Mouse (Mus musculus) layer of hippocampus, adult 8-10 months (tissue): Measurements from ENCODE around the gene Dlec1. TPM values are rescaled to one million over a fixed set of nuclear protein-coding genes. Genes with fewer than 3 reads are reported as not detected.

Experiments used
- DNase-seq, 2 experiments: peaks; one replicate each; pipeline ENCODE4 v3.0.0; 2022; ENCODE audit warnings: low spot score in 2 of 2
- total RNA-seq, 4 experiments: library from RNA; stranded (reverse); gene quantifications; 2 replicates each; pipeline ENCODE4 v1.2.4; 2022

Dlec1 gene
- total RNA-seq: 10 to 100 TPM in 1 of 4 experiments, 1 to 10 TPM in 3; 2.9 to 10.3 (median 3.9) TPM

DNA sequence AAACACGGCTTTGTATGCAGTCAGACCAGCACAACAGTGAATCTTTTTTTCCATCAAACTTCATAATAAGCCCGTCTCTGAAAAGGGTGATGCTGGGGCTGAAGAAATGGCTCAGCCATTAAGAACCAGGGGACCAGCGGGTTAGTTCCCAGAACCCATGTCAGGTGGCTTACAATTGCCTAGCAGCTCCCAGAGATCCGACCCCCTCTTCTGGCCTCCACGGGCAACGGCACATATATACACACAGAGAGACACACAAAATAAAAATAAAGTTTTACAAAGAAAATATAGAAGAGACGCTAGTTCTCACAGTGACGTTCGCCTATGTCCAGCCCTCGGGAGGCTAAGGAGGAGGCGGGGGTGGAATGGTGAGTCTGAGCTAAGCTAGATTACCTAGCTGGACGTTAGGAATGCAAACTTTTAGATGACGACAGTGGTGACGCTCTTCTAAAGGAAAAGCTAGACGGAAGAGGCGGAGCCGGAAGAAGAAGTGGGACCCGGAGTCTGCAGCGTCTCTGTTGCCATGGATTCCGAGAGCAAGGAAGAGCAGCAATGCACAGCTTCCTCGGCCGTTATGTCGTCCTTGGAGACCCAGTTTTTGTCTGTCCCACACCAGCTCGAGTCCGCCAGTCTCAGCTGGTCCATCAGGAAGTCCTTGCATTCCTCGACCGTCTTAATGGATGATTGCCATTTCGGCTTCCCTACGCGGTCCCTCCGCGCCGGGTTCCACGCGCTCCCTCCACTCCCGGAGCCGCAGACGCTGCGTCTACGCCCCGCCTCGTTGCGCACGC lies at the start of gene Dlec1:
Gene Dlec1 (plus strand): TSS at position 487 of the 791 bp plus-strand sequence.
- peak; percentile 75 to 76 for DNase-seq

DNA sequence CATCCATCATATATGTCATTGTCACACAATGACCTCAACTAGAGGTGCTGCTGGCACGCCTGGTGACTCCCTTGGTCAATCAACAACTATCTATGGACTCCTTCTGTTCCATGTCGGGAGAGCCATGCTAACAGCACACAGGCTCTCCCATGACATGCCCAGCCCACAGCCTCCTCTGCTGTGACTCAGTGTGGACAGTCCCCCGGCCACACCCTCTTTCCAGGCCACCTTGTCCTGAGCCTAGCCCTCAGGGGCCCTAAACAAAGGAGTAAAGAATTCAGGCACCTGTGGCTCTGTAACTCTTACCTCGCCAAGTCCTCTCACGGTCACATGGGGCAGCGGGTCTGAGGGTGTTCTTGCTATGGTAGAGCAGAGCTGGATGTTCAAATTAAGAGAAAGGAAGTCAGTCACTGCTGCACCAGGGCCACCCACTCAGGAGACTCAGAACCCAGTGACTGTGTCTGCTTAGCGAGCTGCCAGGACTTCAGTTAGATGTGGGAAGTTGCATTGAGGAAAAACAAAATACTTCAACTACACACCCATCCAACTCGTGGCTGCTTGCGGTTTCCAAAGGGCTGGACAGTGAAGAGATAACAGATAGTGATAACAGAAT lies 48.2 kb upstream of the Dlec1 start:
- no peak for DNase-seq

DNA sequence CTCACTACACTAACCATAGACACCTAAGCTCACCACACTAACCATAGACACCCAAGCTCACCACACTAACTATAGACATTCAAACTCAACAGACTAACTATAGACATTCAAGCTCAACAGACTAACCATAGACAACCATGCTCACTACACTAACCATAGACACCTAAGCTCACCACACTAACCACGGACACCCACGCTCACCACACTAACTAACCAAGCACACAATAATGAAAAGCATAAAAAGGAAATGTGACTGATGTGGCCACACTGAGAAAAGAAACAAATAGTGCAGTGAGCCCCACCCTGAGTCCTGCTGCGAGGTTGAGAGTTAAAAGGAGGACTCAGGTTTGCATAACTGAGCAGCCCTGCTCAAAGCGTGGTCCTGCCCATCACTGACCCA lies 46.9 kb upstream of the Dlec1 start:
- no peak for DNase-seq

- no peak for DNase-seq
These were observed 44.0 kb upstream of the Dlec1 start for GRCm38 (mm10) chr9:119058245-119058644.

- no peak for DNase-seq
These were observed 41.6 kb upstream of the Dlec1 start for GRCm38 (mm10) chr9:119060701-119061100.

DNA sequence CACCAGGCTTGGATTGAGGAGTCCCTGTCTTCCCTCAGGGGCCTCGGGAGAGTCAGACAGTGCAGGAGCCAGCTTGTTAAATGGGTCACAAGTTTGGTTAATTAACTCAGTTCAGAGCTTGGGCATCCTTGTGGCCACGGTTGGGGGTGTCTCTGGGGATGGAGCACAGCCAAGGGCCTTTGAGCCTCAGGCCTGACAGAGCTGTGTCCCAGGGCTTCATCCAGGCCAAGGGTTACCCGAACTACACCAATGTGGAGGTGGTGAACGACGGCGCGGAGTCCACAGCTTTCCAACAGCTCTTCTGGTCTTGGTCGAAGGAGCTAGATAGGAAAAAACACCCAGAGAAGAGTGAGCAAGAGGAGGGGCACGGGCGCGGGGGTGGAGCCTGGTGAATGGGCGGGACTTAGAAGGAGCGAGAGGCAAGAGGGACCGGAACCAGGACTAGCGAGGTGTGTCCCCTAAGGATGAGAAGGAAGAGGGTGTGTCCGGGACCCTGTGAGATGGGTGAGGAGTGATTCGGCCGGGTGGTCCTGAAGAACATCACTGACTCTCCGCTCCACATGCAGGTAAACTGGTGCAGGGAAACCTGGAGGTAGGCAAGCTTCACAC lies 39.1 kb upstream of the Dlec1 start:
- DNase-seq: no peak

DNA sequence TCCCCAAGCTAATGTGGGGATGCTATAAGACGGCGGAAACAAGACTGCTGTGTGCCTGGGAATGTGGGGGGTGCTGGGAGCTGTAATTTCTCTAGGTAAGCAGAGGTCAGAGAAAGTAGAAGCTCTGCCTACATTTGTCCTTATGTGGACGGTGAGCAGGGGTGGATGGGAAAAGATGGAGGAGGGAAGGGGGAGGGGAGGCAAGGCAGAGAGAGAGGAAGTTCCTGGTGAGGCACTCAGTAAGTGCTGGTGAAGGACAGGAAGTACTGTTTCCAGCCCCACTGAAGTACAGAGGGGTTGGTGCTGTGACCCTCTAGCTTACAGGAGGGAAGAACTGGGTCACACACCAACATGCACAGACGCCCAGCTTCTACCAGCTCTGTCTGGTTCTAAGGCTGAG lies 38.0 kb upstream of the Dlec1 start:
- DNase-seq: no peak

DNA sequence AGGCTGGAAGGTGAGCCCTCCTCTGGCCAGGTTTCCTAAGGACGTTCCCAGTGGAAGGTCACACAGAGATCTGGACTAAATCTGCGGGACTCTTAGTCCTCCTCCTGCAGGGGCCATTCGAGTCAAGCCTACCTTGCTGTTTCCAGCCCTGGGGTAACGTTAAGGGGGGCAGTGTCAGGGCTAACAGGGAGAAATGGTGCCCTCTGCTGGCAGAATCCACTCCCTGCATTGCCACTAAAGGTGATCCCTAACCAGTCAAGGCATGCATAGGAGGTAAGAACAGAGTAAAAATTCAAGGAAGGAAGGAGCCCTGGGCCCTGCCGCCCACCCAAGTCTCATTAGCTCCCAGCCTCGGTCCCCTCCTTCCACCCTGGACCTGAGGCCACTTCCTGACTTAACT lies 34.7 kb upstream of the Dlec1 start:
- peak; percentile 59 to 83 for DNase-seq

DNA sequence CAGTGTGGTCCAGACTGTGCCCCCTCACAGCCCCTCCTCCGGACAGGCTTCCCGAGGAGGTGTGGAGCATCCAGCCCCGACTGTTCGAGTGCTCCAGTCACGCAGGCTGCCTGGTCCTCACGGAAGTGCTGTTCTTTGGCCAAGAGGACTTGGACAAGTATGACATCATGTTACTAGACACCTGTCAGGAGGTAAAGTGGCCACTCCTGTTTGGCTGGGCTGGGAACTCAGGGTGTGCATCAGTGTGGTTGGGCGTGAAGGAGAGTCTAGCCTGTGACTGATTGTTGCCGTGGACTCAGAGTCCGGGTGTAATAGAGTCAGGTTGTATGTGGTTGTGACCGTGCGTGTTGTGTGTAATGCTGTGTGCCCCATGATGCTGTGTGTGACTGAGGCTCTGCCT lies 34.0 kb upstream of the Dlec1 start:
- DNase-seq: no peak

DNA sequence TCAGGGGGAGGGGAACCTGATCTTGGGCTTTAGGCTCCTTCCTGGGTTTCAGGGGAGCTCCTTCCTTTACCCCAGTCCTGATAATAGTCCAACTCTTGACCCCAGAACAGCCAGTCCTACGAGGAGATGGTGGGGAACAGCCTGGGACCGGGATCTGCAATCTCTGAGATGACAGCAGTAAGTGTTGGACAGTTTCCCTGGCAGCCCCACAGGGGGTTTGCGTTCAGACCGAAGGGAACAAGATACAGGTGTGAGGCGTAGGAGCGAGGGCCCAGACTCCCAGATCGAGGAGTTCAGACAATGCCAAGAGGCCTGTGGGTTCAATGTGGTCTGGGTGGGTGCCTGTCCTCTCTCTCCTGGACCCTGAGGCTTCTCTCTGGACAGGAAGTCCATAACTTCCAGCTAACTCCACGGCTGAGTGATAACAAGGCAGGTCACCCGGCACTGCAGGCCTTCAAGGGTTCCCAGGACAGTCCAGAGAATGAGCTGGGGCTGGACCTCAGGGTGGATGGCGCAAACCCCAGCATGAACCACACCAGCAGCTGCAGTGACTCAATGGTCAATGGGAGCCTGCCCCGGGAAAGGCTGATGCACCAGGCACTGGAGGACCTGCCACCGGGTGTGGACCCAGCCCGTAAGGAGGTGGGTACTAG lies 32.0 kb upstream of the Dlec1 start:
- DNase-seq: no peak

GRCm38 (mm10) chr9:119071786-119072185 lies 30.5 kb upstream of the Dlec1 start:
- DNase-seq: no peak

DNA sequence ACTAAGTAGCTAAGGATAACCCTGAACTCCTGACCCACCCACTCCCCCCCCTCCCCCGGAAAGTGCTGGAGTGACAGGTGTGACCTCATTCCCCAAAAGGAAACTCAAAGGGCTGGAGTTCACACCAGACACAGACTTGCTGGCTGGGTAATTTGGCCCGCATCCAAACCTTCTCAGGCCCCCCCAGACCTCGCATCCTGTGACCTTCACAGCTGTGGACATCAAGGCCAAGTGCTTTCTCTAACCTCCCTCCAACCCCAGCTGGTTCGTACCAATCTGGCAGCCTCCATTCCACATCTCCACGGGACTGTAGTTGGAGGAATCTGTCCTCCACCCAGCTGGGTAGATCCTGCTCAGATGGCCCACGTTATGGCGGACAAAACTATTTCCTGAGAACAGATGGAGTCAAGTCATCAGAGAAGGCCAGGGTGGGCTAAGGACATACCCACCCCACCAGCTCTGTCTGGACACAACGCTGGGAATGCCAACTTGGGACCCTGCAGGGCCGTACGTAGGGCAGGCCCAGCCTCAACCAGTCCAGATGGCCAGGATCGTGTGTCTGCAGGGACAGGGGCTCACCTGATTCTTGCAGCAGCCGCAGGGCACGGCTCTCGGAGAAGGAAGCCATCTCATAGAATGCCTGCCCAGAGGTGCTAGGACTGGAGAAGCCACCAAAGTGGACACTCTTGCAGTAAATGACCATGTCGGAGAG lies 28.9 kb upstream of the Dlec1 start:
- no peak for DNase-seq

DNA sequence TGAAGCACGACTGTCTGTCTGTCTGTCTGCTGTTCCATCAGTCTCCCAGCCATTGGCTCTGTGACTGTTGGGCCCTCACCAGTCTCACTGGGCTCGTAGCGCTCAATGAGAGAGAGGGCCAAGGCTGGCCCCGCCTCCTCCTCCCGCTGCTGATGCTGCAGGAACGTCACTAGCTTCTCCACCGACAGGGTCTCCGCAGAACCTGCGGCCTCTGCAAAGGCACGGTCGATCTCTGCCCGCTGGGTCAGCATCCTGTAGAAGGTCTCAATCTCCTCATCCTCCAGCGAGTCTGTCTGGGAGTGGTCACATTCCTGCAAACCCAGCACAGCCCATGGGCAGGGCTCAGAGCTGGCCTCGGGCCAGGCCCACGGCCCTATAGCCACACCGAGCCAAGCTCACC lies 26.6 kb upstream of the Dlec1 start:
- DNase-seq: no peak

DNA sequence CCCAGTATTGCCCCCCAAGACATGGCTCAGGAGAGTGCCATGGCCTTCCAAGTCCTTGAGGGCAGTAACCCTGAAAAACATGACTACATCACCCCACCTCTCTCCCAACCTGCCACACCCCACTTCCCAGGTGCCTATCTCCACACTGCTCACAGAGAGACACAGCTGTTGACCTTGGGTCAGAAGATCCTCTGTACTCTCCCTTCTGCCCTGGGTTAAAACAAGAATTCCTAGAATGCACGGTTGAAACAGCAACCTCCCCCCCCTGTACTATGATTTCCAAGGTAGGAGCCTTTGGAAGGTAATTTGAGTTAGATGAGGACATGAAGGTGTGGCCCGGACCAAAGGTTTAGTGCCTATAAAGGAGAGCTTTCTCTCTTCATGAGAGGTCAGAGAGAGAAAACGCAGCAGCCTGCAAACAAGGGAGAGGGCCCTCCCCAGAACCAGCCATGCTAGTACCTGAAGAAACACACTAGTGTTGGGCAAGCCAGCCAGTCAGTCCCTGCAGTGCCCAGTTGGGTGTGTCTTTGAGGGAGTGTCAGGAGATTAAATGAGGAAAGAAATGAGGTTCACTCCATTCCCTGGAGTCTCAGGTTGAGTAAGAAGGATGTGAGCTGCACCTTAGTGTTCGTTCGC lies 22.1 kb upstream of the Dlec1 start:
- DNase-seq: no peak

GRCm38 (mm10) chr9:119082039-119082438 lies 20.2 kb upstream of the Dlec1 start:
- DNase-seq: no peak

DNA sequence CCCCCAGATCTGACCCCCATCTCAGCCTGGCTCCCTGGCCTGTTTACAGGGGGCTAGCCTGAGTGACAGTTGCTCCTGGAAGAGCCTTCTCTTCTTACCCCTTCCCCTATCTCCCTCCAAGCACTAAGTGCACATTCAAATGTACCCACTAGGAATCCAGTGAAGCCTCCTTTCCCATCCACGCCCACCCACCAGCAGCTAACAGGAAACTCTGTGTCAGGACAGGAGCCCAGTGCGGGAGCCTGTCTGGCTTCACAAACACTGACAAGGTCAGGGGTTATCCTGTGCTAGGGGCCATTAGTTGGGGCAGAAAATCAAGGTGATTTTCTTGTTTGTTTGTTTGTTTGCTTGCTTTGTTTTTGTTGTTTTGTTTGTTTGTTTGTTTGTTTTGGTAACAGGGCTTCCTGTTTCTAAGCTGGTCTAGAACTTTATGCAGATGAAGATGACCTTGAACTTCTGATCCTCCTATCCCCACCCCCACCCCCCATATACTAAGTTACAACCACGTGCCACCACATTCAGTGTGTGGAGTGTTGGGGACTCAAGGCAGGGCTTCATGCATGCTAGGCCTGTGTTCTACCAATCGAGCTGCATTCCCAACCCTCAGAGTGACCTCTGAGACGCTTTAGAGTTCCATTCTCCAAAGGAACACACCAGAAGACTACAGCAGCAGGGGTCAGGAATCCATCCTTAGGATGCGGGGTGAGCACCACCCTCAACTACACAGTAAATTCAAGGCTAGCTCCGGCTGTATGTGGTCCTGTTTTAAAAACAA lies 19.4 kb upstream of the Dlec1 start:
- DNase-seq: no peak

GRCm38 (mm10) chr9:119083966-119084365 lies 18.3 kb upstream of the Dlec1 start:
- no peak for DNase-seq

DNA sequence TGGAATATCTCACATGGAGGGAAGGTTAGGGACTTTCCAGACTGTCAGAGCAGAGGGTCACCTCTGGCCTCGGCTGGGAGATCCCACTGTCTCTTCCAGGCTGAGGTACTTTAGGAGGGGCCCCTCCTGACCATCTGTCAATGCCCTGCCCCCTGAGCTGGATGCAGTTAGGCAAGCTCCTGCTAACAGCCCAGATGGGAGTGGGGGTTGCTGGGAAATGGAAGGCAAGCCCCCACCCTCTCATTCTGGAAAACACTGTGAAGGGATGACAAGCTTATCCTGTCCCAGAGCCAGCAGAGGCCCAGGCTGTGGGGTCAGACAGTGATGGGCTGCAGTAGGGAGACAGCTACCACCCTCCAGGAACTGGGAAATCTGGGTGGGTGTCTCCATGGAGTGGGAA lies 15.8 kb upstream of the Dlec1 start:
- DNase-seq: no peak

- no peak for DNase-seq
These were observed 15.0 kb upstream of the Dlec1 start for GRCm38 (mm10) chr9:119087309-119087708.

DNA sequence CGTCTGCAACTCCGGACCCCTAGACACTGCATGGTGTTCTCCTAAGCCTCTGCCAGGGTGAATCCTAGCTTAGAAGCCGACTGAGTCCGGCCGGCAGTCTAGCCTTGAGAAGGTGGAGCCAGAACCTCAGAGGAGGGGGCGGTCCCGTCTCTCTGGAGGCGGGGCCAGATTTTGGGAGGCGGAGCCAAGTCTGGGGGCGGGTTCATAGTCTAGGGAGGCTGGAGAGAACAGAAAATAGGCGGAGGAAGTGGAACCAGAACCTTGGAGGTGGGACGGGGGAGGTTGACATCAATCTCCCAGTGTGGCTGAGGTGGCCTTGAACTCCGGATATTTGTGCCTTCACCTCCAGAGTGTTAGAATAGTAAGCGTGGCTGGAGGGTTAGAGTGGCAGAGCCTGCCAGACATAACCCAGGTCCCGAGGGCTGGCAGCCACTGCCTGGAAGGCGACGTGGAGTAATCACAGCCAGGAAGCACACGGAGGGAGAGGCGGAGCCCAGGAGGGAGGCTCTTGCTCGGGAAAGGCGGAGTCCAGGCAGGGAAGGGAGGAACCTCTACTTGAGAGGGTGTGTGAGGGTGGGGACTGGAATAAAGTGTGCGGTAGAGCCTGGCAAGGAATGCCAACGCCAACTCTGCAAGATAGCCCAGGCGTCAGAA lies 14.0 kb upstream of the Dlec1 start:
- peak; percentile 52 to 60 for DNase-seq
